18 mouse cellular contexts compared by ENCODE assay signal in the genomic region with DNA sequence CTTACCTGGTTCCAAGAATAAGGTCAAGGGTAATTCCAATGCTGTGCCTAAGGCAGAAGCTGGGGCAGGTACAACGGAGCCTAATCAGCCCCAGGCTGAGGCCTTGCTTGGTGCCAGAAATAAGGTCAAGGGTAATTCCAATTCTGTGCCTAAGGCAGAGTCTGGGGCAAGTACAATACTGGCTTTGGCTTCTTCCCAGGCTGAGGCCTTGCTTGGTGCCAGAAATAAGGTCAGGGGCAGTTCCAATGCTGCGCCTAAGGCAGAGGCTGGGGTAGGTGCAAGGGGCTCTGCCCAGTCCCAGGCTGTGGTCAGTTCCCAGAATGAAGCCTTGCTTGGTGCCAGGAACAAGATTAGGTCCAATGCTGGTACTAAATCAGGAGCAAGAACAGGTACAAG. TPM values are rescaled to one million over a fixed set of nuclear protein-coding genes. Genes with fewer than 3 reads are reported as not detected.
DNase-seq lines count a peak whose midpoint lies in the region; ATAC-seq lines count a peak whose summit lies in the region.
"Had no signal": no experiment of that assay in that cellular context is flagged by ENCODE, and none has a peak within 500 bp of the region (broad histone marks: within the 10 kb centered on the region; RNA-seq: fewer than 3 reads in every experiment).

No protein-coding gene starts in this region.

- H3K4me1 ChIP-seq in brown adipose tissue, adult 24 weeks (ENCODE audit: control insufficient read depth, insufficient read depth, insufficient read length, low read length), result no peaks in the 10 kb centered on the region; the same call in 1 of the 2 replicates
- H3K4me1 ChIP-seq: heart, embryonic 10.5 days had no signal

- ATAC-seq in megakaryocyte, adult 5-6 weeks (ENCODE audit: poor library complexity, severe bottlenecking), result no peak
- ATAC-seq: forebrain, embryonic 13.5 days; forebrain, postnatal 0 days; hindbrain, postnatal 0 days had no signal

- DNase-seq in kidney, adult 8-10 months, result peak; percentile 4 to 18
- no peak for DNase-seq in kidney, adult 9 months
- peak; percentile 70 for DNase-seq in adipocyte (ENCODE audit: low spot score)
- DNase-seq in adrenal gland, postnatal 10 days, result peak; percentile 33
- no peak for DNase-seq in frontal cortex, postnatal 36 days (ENCODE audit: low spot score in 2 of 2)
- DNase-seq: cerebellum, adult 9-11 months; forebrain, postnatal 0 days; gastrocnemius, adult 2 months; gastrocnemius, postnatal 36 days; heart, postnatal 4 days had no signal

- H3K4me3 ChIP-seq in brown adipose tissue, adult 24 weeks (ENCODE audit: insufficient read depth, low read depth, low read length), result no peak overlapping the region
- H3K4me3 ChIP-seq: embryonic facial prominence, embryonic 10.5 days; forebrain, embryonic 13.5 days; gastrocnemius, adult 2 months; heart, embryonic 10.5 days; hindbrain, embryonic 13.5 days had no signal

- H3K27ac ChIP-seq in brown adipose tissue, adult 24 weeks (replicated peaks; ENCODE audit: low read depth, low read length), result peak overlapping the region; percentile 60
- H3K27ac ChIP-seq: embryonic facial prominence, embryonic 10.5 days; forebrain, embryonic 13.5 days; gastrocnemius, adult 2 months; heart, embryonic 10.5 days; hindbrain, embryonic 13.5 days; hindbrain, postnatal 0 days had no signal

RNA-seq across cellular contexts. Expression of a gene that starts 5.2 kb away (rescaled TPM):
- 10 to 100 TPM; 12.8 to 17.2 TPM for total RNA-seq in adrenal gland, postnatal 10 days (2021)
- polyA plus RNA-seq in brown adipose tissue, adult 24 weeks (2012; ENCODE audit: insufficient read depth, insufficient read length, missing spikeins), result 0.40 and 0.67 TPM in 2 replicates
- total RNA-seq in megakaryocyte, adult 5-6 weeks (2015), result 0.04 and 0.23 TPM in 2 replicates
- 0.26 and 0.65 TPM in 2 replicates for total RNA-seq in megakaryocyte, adult 5-6 weeks (2017)
- total RNA-seq: MEL had no signal

RNA-seq across cellular contexts. Expression of a gene that starts 26.2 kb away (rescaled TPM):
- total RNA-seq in adrenal gland, postnatal 10 days (2021), result 10 to 100 TPM; 18.5 to 23.0 TPM
- polyA plus RNA-seq in brown adipose tissue, adult 24 weeks (2012; ENCODE audit: insufficient read depth, insufficient read length, missing spikeins), result 4.3 and 8.5 TPM in 2 replicates
- 0.20 and 0.59 TPM in 2 replicates for total RNA-seq in megakaryocyte, adult 5-6 weeks (2015)
- total RNA-seq in megakaryocyte, adult 5-6 weeks (2017), result 0.20 and 0.51 TPM in 2 replicates
- total RNA-seq: MEL had no signal

RNA-seq across cellular contexts. Expression of a gene that starts 59.7 kb away (rescaled TPM):
- 10 to 100 TPM in 1 of 2 experiments, 1 to 10 TPM in 1; 8.3 to 10.6 TPM for total RNA-seq in adrenal gland, postnatal 10 days (2021)
- 0.67 TPM in 1 of 2 replicates, not detected in the other for polyA plus RNA-seq in brown adipose tissue, adult 24 weeks (2012; ENCODE audit: insufficient read depth, insufficient read length, missing spikeins)
- 0.54 and 0.64 TPM in 2 replicates for total RNA-seq in megakaryocyte, adult 5-6 weeks (2015)
- 0.66 and 3.0 TPM in 2 replicates for total RNA-seq in megakaryocyte, adult 5-6 weeks (2017)
- total RNA-seq: MEL had no signal

Comparison
In these comparisons a context has a peak if more than half of its experiments do, and no peak if none do; other contexts are left out.
1. DNase-seq: peak in kidney, adult 8-10 months (2 of 2), adipocyte (single experiment) and adrenal gland, postnatal 10 days (single experiment); none in kidney, adult 9 months (single experiment) and frontal cortex, postnatal 36 days (0 of 2).
2. RNA of a gene that starts 5.2 kb away (total RNA-seq): 12.8 to 17.2 TPM in adrenal gland, postnatal 10 days; 0.04 to 0.65 TPM in megakaryocyte, adult 5-6 weeks; every median in the first group is over 4 times any median in the second.
3. RNA of a gene that starts 26.2 kb away (total RNA-seq): 18.5 to 23.0 TPM in adrenal gland, postnatal 10 days; 0.20 to 0.59 TPM in megakaryocyte, adult 5-6 weeks; every median in the first group is over 10 times any median in the second.